Mouse (Mus musculus) embryonic fibroblast, embryonic 13.5 days (primary cell): ENCODE measurements around the gene Mfge8. TPM values are rescaled to one million over a fixed set of nuclear protein-coding genes. Genes with fewer than 3 reads are reported as not detected.
A peak's percentile ranks its signal among the peaks of the same experiment; 100 is the strongest.

Experiments used
- H3K27ac ChIP-seq: 2 replicates; pipeline ENCODE4 v1.5.1; 2012; ENCODE audit warnings: low read length, control low read depth, inconsistent platforms; ENCODE audit not compliant: insufficient read depth
- H3K4me1 ChIP-seq: 2 replicates; pipeline ENCODE4 v1.6.1; 2011; ENCODE audit warnings: low read length; ENCODE audit not compliant: control insufficient read depth, insufficient read depth
- H3K4me3 ChIP-seq: 2 replicates; pipeline ENCODE4 v1.5.1; 2011; ENCODE audit warnings: mild to moderate bottlenecking, control low read depth, low read length; ENCODE audit not compliant: insufficient read depth
- CTCF ChIP-seq: IDR thresholded peaks from 2 replicates; pipeline ENCODE4 v1.5.1; 2011; ENCODE audit warnings: mild to moderate bottlenecking, control low read depth, low read length, moderate library complexity, borderline replicate concordance; ENCODE audit not compliant: insufficient read depth
- POLR2A ChIP-seq: IDR thresholded peaks from 2 replicates; pipeline ENCODE4 v1.6.1; 2011; ENCODE audit warnings: low read depth, mild to moderate bottlenecking, control low read depth, low read length, moderate library complexity
- polyA plus RNA-seq: library from polyadenylated mRNA; stranded (reverse); fragments of >200 nt; gene quantifications from 2 replicates; pipeline ENCODE4 v1.2.4, GENCODE M21; 2011; ENCODE audit warnings: low read depth; ENCODE audit not compliant: missing spikeins, insufficient read length

Mfge8 gene
- 217 and 303 TPM in 2 replicates for polyA plus RNA-seq

DNA sequence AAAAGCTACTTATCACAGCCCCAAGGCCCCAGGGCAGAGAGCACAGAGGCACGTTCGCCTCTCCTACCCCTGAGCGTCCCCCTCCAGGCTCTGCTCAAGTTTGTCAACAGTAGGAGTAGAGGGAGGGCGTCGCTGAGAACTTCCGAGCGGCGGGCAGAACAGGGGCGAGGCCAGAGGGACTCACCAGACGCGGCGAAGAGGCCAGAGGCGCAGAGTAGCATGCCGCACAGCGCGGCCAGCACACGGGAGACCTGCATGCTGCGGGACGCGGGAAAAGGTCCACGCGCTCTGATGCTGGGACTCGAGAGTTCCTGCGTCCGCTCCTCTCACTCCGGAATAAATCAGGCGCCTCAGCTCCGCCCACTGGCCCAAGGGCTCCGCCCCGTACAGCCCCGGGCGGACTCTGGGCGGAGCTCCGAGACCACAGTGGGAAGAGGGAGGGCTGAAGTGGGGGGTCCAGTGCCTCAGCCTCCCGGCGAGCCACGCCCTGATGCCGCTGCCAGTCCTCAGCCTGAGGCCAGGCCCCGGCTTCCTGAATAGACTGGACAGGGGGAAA is at the start of gene Mfge8:
Mfge8 (minus strand) TSS at position 350 of the 556 bp plus-strand sequence.
- Histone ChIP-seq H3K4me1 (peaks cover 8% of the 10 kb centered on the region; the same call in 1 of the 2 replicates), H3K27ac (peak within 1 kb of the TSS; percentile 48), H3K4me3 (peak within 1 kb of the TSS; percentile 86)
- TF ChIP-seq POLR2A (peak; percentile 94), CTCF (no peak)

DNA sequence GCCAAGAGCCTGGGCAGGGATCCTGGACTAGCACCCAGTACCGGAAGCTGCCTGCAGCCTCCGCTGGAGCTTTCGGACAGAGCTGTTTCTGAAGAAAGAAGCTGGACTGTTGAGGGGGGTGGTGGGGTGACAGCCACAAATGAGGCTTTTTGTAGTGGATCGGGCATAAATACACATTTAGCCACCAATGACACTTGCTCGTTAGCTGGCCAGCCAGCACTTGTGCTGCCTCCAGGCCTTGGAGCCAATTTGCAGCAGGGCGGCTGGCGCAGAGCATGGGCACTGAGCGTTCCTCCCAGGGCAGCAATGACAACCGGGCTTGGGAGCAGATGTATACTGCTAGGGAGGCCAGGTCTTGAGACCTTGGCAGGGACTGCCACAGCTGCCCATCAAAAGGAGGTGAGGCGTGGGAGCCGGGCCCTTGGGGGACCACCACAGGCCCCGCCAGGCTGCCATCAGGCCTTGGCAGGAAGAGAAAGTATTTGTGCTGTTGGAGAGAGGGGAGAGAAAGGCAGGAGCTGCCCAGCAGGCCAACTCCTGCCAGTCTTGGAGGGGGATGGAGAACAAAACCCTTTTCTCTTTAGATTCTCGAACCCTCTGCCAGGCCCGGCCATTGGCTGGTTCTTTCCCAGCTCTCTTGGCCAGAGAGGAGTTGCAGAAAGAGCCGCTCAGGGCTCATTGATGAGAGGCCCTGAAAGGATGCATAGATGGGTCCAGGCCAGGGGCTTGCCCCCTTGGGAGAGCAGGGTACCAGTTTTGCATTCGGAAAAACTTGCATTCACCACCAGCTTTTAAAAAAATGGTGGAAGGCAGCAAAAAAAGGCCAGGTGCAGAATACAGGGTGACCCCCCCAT is 45.9 kb upstream of the Mfge8 start:
- no peak overlapping the region for H3K27ac ChIP-seq

DNA sequence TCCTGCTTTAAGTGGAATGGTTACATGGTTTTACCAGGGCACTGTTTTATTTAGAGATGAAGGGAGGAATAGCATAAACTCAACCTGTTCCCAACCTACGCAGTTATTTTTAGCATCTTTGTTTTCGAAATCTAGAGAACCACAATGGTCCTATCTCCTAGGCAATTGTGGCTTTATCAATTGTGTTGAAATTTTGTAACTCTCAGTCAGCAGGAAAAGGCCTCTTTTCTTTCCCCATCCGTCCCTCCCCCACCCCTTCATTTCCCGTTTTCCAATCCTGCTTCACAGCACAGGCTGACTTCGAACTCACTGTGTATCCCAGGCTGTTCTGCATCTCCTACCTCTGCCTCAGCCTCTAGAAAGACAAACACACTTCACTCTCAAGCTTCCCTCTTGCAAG is 45.1 kb upstream of the Mfge8 start:
- TF ChIP-seq CTCF, result no peak
- H3K4me1 ChIP-seq, result no peaks in the 10 kb centered on the region
- no peak overlapping the region for H3K4me3 ChIP-seq
- H3K27ac ChIP-seq, result no peak overlapping the region

More for the DNA sequence above, 45.9 kb upstream of the Mfge8 start:
- H3K4me1 ChIP-seq, result no peaks in the 10 kb centered on the region
- no peak overlapping the region for H3K4me3 ChIP-seq
- TF ChIP-seq CTCF (no peak), POLR2A (no peak)

DNA sequence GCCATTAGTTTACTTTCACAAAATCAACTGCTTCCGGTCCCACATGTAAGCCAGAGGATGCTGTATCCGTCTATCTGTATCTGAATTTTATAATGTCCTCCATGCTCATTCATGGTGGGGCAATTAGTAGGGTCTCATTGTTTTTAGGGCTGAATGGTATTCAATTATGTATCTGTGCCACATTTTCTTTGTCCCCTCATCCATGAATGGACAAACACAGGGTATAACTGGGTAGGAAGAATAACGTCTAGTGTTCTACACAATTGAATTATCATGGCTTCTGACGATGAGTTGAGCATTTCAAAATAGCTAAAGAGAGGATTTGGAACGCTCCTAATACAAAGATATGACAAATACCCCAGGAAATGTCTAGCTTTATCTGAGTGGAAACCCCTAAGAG is 42.6 kb upstream of the Mfge8 start:
- no peak for TF ChIP-seq POLR2A
- TF ChIP-seq CTCF, result no peak
- Histone ChIP-seq H3K4me1 (no peaks in the 10 kb centered on the region), H3K27ac (no peak overlapping the region), H3K4me3 (no peak overlapping the region)

DNA sequence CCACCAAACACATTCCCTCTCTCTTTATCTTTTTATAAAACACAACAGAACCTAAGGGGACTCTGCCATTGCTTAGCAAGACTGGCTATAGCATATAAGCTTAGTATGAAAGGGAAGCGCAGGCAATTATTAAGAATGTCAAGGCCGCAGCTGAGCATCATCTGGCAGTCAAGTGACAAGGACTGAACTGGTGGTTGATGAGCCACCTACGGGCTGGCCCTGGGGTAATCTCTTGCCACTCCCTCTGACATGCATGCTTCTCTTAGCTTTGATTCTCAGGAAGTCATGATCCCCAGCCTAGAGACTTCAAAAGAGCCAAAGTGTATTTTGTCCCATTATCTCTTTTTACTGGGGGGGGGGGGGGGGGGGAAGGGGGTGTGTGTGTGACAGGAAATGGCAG is 41.7 kb upstream of the Mfge8 start:
- H3K4me1 ChIP-seq, result no peaks in the 10 kb centered on the region
- no peak overlapping the region for H3K27ac ChIP-seq
- TF ChIP-seq POLR2A (no peak), CTCF (no peak)
- no peak overlapping the region for H3K4me3 ChIP-seq

DNA sequence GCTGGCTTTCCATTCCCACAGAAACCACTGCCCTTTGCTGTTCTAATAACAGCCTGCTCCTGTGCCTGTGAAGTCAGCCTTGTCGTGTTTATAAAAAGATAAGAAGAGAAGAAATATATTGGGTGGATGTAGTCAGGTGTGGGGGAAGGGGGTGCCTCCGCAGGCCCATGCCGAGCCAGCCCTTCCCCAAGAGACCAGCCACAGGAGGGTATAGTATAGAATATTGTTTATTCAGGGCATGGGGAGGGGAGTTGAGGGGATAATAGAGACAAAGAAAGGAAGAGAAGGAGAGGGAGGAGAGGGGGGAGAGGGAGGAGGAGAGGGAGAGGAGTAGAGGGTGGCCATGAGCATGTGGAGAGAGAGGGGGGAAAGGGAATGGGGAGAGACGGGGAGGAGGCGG is 40.4 kb upstream of the Mfge8 start:
- no peak overlapping the region for H3K27ac ChIP-seq
- no peak overlapping the region for H3K4me3 ChIP-seq
- TF ChIP-seq POLR2A (no peak), CTCF (no peak)
- no peaks in the 10 kb centered on the region for H3K4me1 ChIP-seq

DNA sequence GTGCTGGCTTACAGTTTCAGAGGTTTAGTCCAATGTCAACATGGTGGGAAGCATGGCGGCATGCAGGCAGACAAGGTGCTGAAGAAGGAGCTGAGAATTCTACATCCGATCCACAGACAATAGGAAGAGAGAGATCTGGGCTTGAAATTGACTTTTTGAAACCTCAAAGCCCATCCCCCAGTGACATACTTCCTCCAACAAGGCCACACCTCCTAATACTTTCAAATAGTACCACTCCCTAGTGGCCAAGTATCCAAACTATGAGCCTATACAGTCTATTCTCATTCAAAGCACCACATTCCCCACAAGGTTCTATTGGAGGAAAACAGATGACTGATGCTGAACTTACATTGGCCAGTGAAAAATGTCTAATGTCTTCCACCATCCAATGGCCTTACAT is 38.7 kb upstream of the Mfge8 start:
- Histone ChIP-seq H3K4me3 (no peak overlapping the region), H3K4me1 (no peaks in the 10 kb centered on the region), H3K27ac (no peak overlapping the region)
- no peak for TF ChIP-seq POLR2A
- TF ChIP-seq CTCF, result no peak

DNA sequence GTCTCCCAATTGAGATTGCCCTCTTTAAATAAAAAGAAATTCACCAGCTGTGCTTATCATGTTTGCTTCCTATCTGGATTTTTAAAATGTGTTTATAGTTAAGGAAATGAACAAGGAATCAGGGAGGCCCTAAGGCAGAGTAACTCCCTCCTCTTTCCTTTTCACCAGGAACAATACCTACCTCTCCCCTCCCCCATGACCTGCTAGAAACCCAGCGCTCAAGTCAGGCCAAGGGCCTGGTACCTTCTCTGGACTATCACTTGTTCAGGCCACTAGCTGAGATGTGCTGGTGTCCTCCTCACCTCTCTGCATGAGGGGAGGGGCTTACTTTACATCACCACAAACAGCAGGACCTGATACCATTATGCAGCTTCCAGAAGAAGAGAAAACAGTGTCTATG is 34.6 kb upstream of the Mfge8 start:
- Histone ChIP-seq H3K27ac (no peak overlapping the region), H3K4me3 (no peak overlapping the region), H3K4me1 (no peaks in the 10 kb centered on the region)
- TF ChIP-seq CTCF (no peak), POLR2A (no peak)

DNA sequence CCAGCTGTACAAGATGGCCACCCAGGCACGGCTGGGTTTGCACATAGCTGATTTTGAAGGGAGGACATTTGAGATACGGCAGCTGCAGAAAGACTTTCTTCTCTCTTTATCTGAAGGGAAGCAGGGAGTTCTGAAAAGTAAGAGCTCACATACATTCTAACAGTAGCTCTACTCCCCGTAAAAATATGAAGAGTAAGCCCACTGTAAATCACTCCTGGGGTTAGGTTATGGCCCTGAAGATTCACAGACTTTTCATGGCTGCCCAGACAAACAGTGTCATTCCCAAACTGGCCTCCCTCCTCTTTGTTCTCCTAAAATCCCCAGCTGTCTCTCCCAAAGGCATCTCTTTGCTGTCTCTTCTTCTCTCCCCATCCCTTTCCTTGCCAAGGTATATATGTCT is 24.9 kb upstream of the Mfge8 start:
- Histone ChIP-seq H3K27ac (no peak overlapping the region), H3K4me3 (no peak overlapping the region), H3K4me1 (no peaks in the 10 kb centered on the region)
- TF ChIP-seq POLR2A (no peak), CTCF (no peak)

DNA sequence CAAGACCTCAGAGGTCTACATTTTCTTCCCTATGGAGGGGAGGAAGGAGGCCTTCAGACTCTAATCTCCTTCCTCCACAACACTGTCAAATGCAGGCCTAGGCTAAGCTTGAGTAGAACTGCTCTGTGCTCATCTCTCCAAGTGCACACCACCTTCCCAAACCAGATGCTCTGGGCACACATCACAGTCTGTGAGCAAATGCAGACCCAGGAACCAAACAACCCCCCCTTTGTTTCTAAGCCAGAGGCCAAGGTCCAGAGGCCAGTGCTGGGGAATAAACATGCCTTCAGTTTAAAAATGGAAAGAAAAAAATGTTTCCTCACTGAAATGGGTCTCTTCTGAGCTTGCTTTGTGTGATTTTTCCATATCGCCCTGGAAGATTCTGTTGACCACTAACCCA is 22.9 kb upstream of the Mfge8 start:
- H3K4me1 ChIP-seq, result no peaks in the 10 kb centered on the region
- no peak overlapping the region for H3K4me3 ChIP-seq
- no peak for TF ChIP-seq CTCF
- no peak for TF ChIP-seq POLR2A
- H3K27ac ChIP-seq, result no peak overlapping the region
